Mouse (Mus musculus): ENCODE data around the gene Vti1a. TPM values are rescaled to one million over a fixed set of nuclear protein-coding genes. Genes with fewer than 3 reads are reported as not detected.
A peak's percentile ranks its signal among the peaks of the same experiment; 100 is the strongest.

The Vti1a gene
- polyA plus RNA-seq, 1 experiment from 2014 or later: 42.1 TPM

DNA sequence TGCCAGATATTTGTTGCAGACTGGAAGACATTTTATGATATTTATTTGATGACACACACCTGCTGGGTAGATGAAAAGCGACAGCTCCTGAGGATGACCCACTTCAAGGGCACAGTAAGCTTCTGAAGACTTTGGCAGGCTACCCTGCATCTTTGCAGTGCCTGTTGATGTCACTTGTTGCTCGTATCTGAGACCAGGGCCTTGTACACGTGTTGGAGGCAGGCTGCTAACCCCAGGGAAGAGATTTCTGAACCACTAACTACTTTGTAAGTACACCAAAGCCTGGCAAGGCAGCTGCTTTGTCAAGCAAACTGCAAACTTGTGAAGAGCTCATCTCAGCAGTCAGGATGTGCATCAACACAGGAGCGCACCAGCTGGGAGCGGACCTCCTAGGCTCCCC, 225.5 kb downstream of the Vti1a start:
- H3K36me3 ChIP-seq (ENCODE audit: control insufficient read depth, insufficient read depth, low read length): no peaks in the 10 kb centered on the region
- H3K27ac ChIP-seq (ENCODE audit: low read length): no peak overlapping the region
- ATAC-seq: no peak
- no peak overlapping the region for H3K9ac ChIP-seq (ENCODE audit: low read depth, low read length)
- H3K9me3 ChIP-seq (replicated peaks; ENCODE audit: control insufficient read depth, low read length, poor library complexity, severe bottlenecking): no peaks in the 10 kb centered on the region; the same call in 1 of the 2 replicates
- H3K4me2 ChIP-seq (ENCODE audit: low read length): no peak overlapping the region
- no peaks in the 10 kb centered on the region for H3K27me3 ChIP-seq (ENCODE audit: control insufficient read depth, insufficient read depth, low read depth, low read length)
- H3K4me1 ChIP-seq (ENCODE audit: control insufficient read depth, insufficient read depth, low read length): no peaks in the 10 kb centered on the region
- no peak overlapping the region for H3K4me3 ChIP-seq (ENCODE audit: low read depth, low read length)
- 84% methylated on average over 5 of the region's 5 CpGs for WGBS

DNA sequence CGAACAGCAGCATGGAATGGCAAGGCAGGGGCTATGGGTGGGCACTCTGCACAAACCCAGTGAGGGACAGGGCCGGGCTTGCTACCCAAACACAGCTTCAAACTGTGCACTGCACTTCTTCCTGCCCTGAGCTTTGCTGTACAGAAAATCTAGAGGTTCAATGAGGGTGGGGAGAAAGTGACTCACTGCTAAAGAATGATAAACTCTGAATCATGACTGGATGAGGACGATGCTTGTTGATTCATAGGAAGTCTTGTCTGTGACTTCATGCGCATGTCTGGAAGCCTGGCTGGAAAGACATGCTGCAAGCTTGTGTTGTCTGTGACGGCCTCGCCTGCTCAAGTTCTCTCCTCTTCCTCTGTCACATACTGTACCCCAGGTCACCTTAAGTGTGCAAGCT, 226.4 kb downstream of the Vti1a start:
- no peaks in the 10 kb centered on the region for H3K36me3 ChIP-seq (ENCODE audit: control insufficient read depth, insufficient read depth, low read length)
- 87% methylated on average over 6 of the region's 6 CpGs for WGBS
- no peaks in the 10 kb centered on the region; the same call in 1 of the 2 replicates for H3K9me3 ChIP-seq (replicated peaks; ENCODE audit: control insufficient read depth, low read length, poor library complexity, severe bottlenecking)
- no peak overlapping the region for H3K4me3 ChIP-seq (ENCODE audit: low read depth, low read length)
- H3K27ac ChIP-seq (ENCODE audit: low read length): no peak overlapping the region
- no peak overlapping the region for H3K4me2 ChIP-seq (ENCODE audit: low read length)
- no peak for ATAC-seq
- no peaks in the 10 kb centered on the region for H3K4me1 ChIP-seq (ENCODE audit: control insufficient read depth, insufficient read depth, low read length)
- no peak overlapping the region for H3K9ac ChIP-seq (ENCODE audit: low read depth, low read length)
- no peaks in the 10 kb centered on the region for H3K27me3 ChIP-seq (ENCODE audit: control insufficient read depth, insufficient read depth, low read depth, low read length)

GRCm38 (mm10) chr19:55543188-55543587, 227.1 kb downstream of the Vti1a start:
- H3K4me1 ChIP-seq (ENCODE audit: control insufficient read depth, insufficient read depth, low read length): no peaks in the 10 kb centered on the region
- no peak overlapping the region for H3K27ac ChIP-seq (ENCODE audit: low read length)
- WGBS: 50% methylated on average over 9 of the region's 9 CpGs
- no peak overlapping the region for H3K9ac ChIP-seq (ENCODE audit: low read depth, low read length)
- no peaks in the 10 kb centered on the region; the same call in 1 of the 2 replicates for H3K9me3 ChIP-seq (replicated peaks; ENCODE audit: control insufficient read depth, low read length, poor library complexity, severe bottlenecking)
- H3K27me3 ChIP-seq (ENCODE audit: control insufficient read depth, insufficient read depth, low read depth, low read length): no peaks in the 10 kb centered on the region
- no peaks in the 10 kb centered on the region for H3K36me3 ChIP-seq (ENCODE audit: control insufficient read depth, insufficient read depth, low read length)
- H3K4me3 ChIP-seq (ENCODE audit: low read depth, low read length): no peak overlapping the region
- ATAC-seq: no peak
- H3K4me2 ChIP-seq (ENCODE audit: low read length): no peak overlapping the region

GRCm38 (mm10) chr19:55544498-55544897, 228.4 kb downstream of the Vti1a start:
- no peak overlapping the region for H3K4me2 ChIP-seq (ENCODE audit: low read length)
- H3K27ac ChIP-seq (ENCODE audit: low read length): no peak overlapping the region
- no peaks in the 10 kb centered on the region for H3K27me3 ChIP-seq (ENCODE audit: control insufficient read depth, insufficient read depth, low read depth, low read length)
- WGBS: 86% methylated on average over 5 of the region's 5 CpGs
- no peak overlapping the region for H3K4me3 ChIP-seq (ENCODE audit: low read depth, low read length)
- H3K9me3 ChIP-seq (replicated peaks; ENCODE audit: control insufficient read depth, low read length, poor library complexity, severe bottlenecking): no peaks in the 10 kb centered on the region; the same call in 1 of the 2 replicates
- H3K36me3 ChIP-seq (ENCODE audit: control insufficient read depth, insufficient read depth, low read length): no peaks in the 10 kb centered on the region
- no peaks in the 10 kb centered on the region for H3K4me1 ChIP-seq (ENCODE audit: control insufficient read depth, insufficient read depth, low read length)
- H3K9ac ChIP-seq (ENCODE audit: low read depth, low read length): no peak overlapping the region
- ATAC-seq: no peak

GRCm38 (mm10) chr19:55545529-55545928, 229.4 kb downstream of the Vti1a start:
- Histone ChIP-seq H3K9ac (ENCODE audit: low read depth, low read length) (no peak overlapping the region), H3K9me3 (replicated peaks; ENCODE audit: control insufficient read depth, low read length, poor library complexity, severe bottlenecking) (no peaks in the 10 kb centered on the region), H3K4me1 (ENCODE audit: control insufficient read depth, insufficient read depth, low read length) (no peaks in the 10 kb centered on the region), H3K4me2 (ENCODE audit: low read length) (no peak overlapping the region), H3K36me3 (ENCODE audit: control insufficient read depth, insufficient read depth, low read length) (no peaks in the 10 kb centered on the region), H3K4me3 (ENCODE audit: low read depth, low read length) (no peak overlapping the region), H3K27ac (ENCODE audit: low read length) (no peak overlapping the region), H3K27me3 (ENCODE audit: control insufficient read depth, insufficient read depth, low read depth, low read length) (no peaks in the 10 kb centered on the region)
- 24% methylated on average over 9 of the region's 9 CpGs for WGBS
- ATAC-seq: peak; percentile 68; the same call in 1 of the 2 replicates

- Histone ChIP-seq H3K36me3 (ENCODE audit: control insufficient read depth, insufficient read depth, low read length) (no peaks in the 10 kb centered on the region), H3K9ac (ENCODE audit: low read depth, low read length) (no peak overlapping the region), H3K27ac (ENCODE audit: low read length) (no peak overlapping the region), H3K27me3 (ENCODE audit: control insufficient read depth, insufficient read depth, low read depth, low read length) (no peaks in the 10 kb centered on the region), H3K4me3 (ENCODE audit: low read depth, low read length) (no peak overlapping the region), H3K4me2 (ENCODE audit: low read length) (no peak overlapping the region), H3K9me3 (replicated peaks; ENCODE audit: control insufficient read depth, low read length, poor library complexity, severe bottlenecking) (no peaks in the 10 kb centered on the region), H3K4me1 (ENCODE audit: control insufficient read depth, insufficient read depth, low read length) (no peaks in the 10 kb centered on the region)
- 81% methylated on average over 13 of the region's 13 CpGs for WGBS
- no peak for ATAC-seq
These were observed 230.0 kb downstream of the Vti1a start for GRCm38 (mm10) chr19:55546009-55546528.

DNA sequence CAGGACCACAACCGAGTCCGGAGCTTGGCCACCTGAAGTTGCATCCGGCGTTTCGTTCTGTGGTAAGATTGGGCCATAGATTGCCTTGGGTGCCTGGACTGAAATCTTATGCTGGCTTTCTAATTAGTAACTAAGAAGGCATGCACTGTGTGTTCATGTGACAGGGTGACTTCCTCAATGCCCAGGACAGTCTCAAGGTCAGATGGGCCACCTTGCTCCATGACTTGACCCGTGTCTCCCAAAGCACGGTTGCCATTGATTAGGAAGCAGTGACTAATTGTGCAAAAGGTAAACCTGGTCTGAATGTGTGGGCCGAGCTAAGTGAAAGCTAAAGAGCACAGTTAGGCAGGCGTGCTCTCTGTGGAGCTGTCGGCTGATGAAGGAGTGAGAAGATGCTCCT, 232.1 kb downstream of the Vti1a start:
- Histone ChIP-seq H3K27me3 (ENCODE audit: control insufficient read depth, insufficient read depth, low read depth, low read length) (no peaks in the 10 kb centered on the region), H3K9ac (ENCODE audit: low read depth, low read length) (no peak overlapping the region), H3K36me3 (ENCODE audit: control insufficient read depth, insufficient read depth, low read length) (no peaks in the 10 kb centered on the region), H3K9me3 (replicated peaks; ENCODE audit: control insufficient read depth, low read length, poor library complexity, severe bottlenecking) (no peaks in the 10 kb centered on the region), H3K27ac (ENCODE audit: low read length) (no peak overlapping the region), H3K4me2 (ENCODE audit: low read length) (no peak overlapping the region), H3K4me1 (ENCODE audit: control insufficient read depth, insufficient read depth, low read length) (no peaks in the 10 kb centered on the region), H3K4me3 (ENCODE audit: low read depth, low read length) (no peak overlapping the region)
- ATAC-seq: no peak
- WGBS: 93% methylated on average over 10 of the region's 10 CpGs

GRCm38 (mm10) chr19:55548656-55549055, 232.6 kb downstream of the Vti1a start:
- no peak overlapping the region for H3K4me2 ChIP-seq (ENCODE audit: low read length)
- H3K9me3 ChIP-seq (replicated peaks; ENCODE audit: control insufficient read depth, low read length, poor library complexity, severe bottlenecking): no peaks in the 10 kb centered on the region
- H3K9ac ChIP-seq (ENCODE audit: low read depth, low read length): no peak overlapping the region
- ATAC-seq: no peak
- no peaks in the 10 kb centered on the region for H3K27me3 ChIP-seq (ENCODE audit: control insufficient read depth, insufficient read depth, low read depth, low read length)
- H3K36me3 ChIP-seq (ENCODE audit: control insufficient read depth, insufficient read depth, low read length): no peaks in the 10 kb centered on the region
- H3K4me1 ChIP-seq (ENCODE audit: control insufficient read depth, insufficient read depth, low read length): no peaks in the 10 kb centered on the region
- H3K27ac ChIP-seq (ENCODE audit: low read length): no peak overlapping the region
- WGBS: 73% methylated on average over 10 of the region's 10 CpGs
- H3K4me3 ChIP-seq (ENCODE audit: low read depth, low read length): no peak overlapping the region

GRCm38 (mm10) chr19:55550176-55550575, 234.1 kb downstream of the Vti1a start:
- Histone ChIP-seq H3K27ac (ENCODE audit: low read length) (no peak overlapping the region), H3K27me3 (ENCODE audit: control insufficient read depth, insufficient read depth, low read depth, low read length) (no peaks in the 10 kb centered on the region), H3K4me3 (ENCODE audit: low read depth, low read length) (no peak overlapping the region), H3K36me3 (ENCODE audit: control insufficient read depth, insufficient read depth, low read length) (no peaks in the 10 kb centered on the region), H3K9me3 (replicated peaks; ENCODE audit: control insufficient read depth, low read length, poor library complexity, severe bottlenecking) (no peaks in the 10 kb centered on the region), H3K4me2 (ENCODE audit: low read length) (no peak overlapping the region), H3K9ac (ENCODE audit: low read depth, low read length) (no peak overlapping the region), H3K4me1 (ENCODE audit: control insufficient read depth, insufficient read depth, low read length) (no peaks in the 10 kb centered on the region)
- ATAC-seq: no peak
- WGBS: 84% methylated on average over 6 of the region's 6 CpGs

All from midbrain, embryonic 16.5 days (tissue).